Mouse (Mus musculus): ENCODE measurements at regions not wholly inside any gene's neighbourhood (a gene's known extent, or its start where the extent isn't known, plus 50 kb on each side); places are given as distances from the start of the nearest gene placed in this dataset.

GRCm38 (mm10) chr4:125936357-125936756 is 88.0 kb upstream of the Csf3r start:
- Histone ChIP-seq H3K27ac (replicated peaks) (no peak overlapping the region), H3K9me3 (replicated peaks) (no peaks in the 10 kb centered on the region), H3K9ac (no peak overlapping the region), H3K4me2 (replicated peaks) (no peak overlapping the region), H3K36me3 (no peaks in the 10 kb centered on the region), H3K4me3 (replicated peaks) (no peak overlapping the region), H3K4me1 (no peaks in the 10 kb centered on the region; the same call in 1 of the 2 replicates), H3K27me3 (no peaks in the 10 kb centered on the region)
- no peak for ATAC-seq (ENCODE audit: insufficient number of reproducible peaks, low FRiP score, low TSS enrichment, low read depth)
- WGBS: 55% methylated on average over 7 of the region's 7 CpGs

- Histone ChIP-seq H3K4me1 (no peaks in the 10 kb centered on the region), H3K27ac (replicated peaks) (no peak overlapping the region), H3K9ac (no peak overlapping the region), H3K27me3 (no peaks in the 10 kb centered on the region), H3K9me3 (replicated peaks) (no peaks in the 10 kb centered on the region), H3K36me3 (no peaks in the 10 kb centered on the region), H3K4me3 (replicated peaks) (no peak overlapping the region), H3K4me2 (replicated peaks) (no peak overlapping the region)
- ATAC-seq (ENCODE audit: insufficient number of reproducible peaks, low FRiP score, low TSS enrichment, low read depth): no peak
- 42% methylated on average over 6 of the region's 6 CpGs for WGBS
Observed at GRCm38 (mm10) chr4:125938186-125938585, 86.2 kb upstream of the Csf3r start.

GRCm38 (mm10) chr4:125941266-125941665 is 83.1 kb upstream of the Csf3r start:
- WGBS: 61% methylated on average over 5 of the region's 5 CpGs

GRCm38 (mm10) chr4:125941916-125942315 is 82.4 kb upstream of the Csf3r start:
- no peaks in the 10 kb centered on the region for H3K36me3 ChIP-seq
- 37% methylated on average over 3 of the region's 3 CpGs for WGBS
- no peaks in the 10 kb centered on the region for H3K9me3 ChIP-seq (replicated peaks)
- H3K27ac ChIP-seq (replicated peaks): no peak overlapping the region
- H3K9ac ChIP-seq: no peak overlapping the region
- no peak overlapping the region for H3K4me2 ChIP-seq (replicated peaks)
- H3K27me3 ChIP-seq: no peaks in the 10 kb centered on the region
- no peak overlapping the region for H3K4me3 ChIP-seq (replicated peaks)
- no peaks in the 10 kb centered on the region for H3K4me1 ChIP-seq
- no peak for ATAC-seq (ENCODE audit: insufficient number of reproducible peaks, low FRiP score, low TSS enrichment, low read depth)

More at GRCm38 (mm10) chr4:125941266-125941665, 83.1 kb upstream of the Csf3r start:
- Histone ChIP-seq H3K27me3 (no peaks in the 10 kb centered on the region), H3K4me3 (replicated peaks) (no peak overlapping the region), H3K36me3 (no peaks in the 10 kb centered on the region), H3K4me1 (no peaks in the 10 kb centered on the region), H3K9ac (no peak overlapping the region), H3K9me3 (replicated peaks) (no peaks in the 10 kb centered on the region), H3K4me2 (replicated peaks) (no peak overlapping the region), H3K27ac (replicated peaks) (no peak overlapping the region)
- no peak for ATAC-seq (ENCODE audit: insufficient number of reproducible peaks, low FRiP score, low TSS enrichment, low read depth)

GRCm38 (mm10) chr4:125945062-125945461 is 79.3 kb upstream of the Csf3r start:
- H3K4me2 ChIP-seq (replicated peaks): no peak overlapping the region
- H3K9me3 ChIP-seq (replicated peaks): no peaks in the 10 kb centered on the region
- H3K4me3 ChIP-seq (replicated peaks): no peak overlapping the region
- no peak for ATAC-seq (ENCODE audit: insufficient number of reproducible peaks, low FRiP score, low TSS enrichment, low read depth)
- no peaks in the 10 kb centered on the region for H3K36me3 ChIP-seq
- H3K4me1 ChIP-seq: no peaks in the 10 kb centered on the region
- H3K27ac ChIP-seq (replicated peaks): no peak overlapping the region
- WGBS: 30% methylated on average over 2 of the region's 2 CpGs
- H3K27me3 ChIP-seq: no peaks in the 10 kb centered on the region
- no peak overlapping the region for H3K9ac ChIP-seq

GRCm38 (mm10) chr4:125959426-125959825 is 64.9 kb upstream of the Csf3r start:
- H3K27ac ChIP-seq (replicated peaks): no peak overlapping the region
- H3K4me2 ChIP-seq (replicated peaks): no peak overlapping the region
- H3K4me3 ChIP-seq (replicated peaks): no peak overlapping the region
- H3K27me3 ChIP-seq: peaks cover 8% of the 10 kb centered on the region; the same call in 1 of the 2 replicates
- H3K4me1 ChIP-seq: no peaks in the 10 kb centered on the region
- H3K36me3 ChIP-seq: no peaks in the 10 kb centered on the region
- 46% methylated on average over 9 of the region's 9 CpGs for WGBS
- ATAC-seq (ENCODE audit: insufficient number of reproducible peaks, low FRiP score, low TSS enrichment, low read depth): no peak
- no peak overlapping the region for H3K9ac ChIP-seq
- H3K9me3 ChIP-seq (replicated peaks): no peaks in the 10 kb centered on the region

GRCm38 (mm10) chr4:125960704-125961279 is 63.6 kb upstream of the Csf3r start:
- WGBS: 45% methylated on average over 8 of the region's 8 CpGs

GRCm38 (mm10) chr4:125962677-125963076 is 61.7 kb upstream of the Csf3r start:
- H3K4me3 ChIP-seq (replicated peaks): no peak overlapping the region
- H3K27me3 ChIP-seq: peaks cover 8% of the 10 kb centered on the region; the same call in 1 of the 2 replicates
- H3K27ac ChIP-seq (replicated peaks): no peak overlapping the region
- H3K4me1 ChIP-seq: no peaks in the 10 kb centered on the region
- no peak overlapping the region for H3K9ac ChIP-seq
- H3K9me3 ChIP-seq (replicated peaks): no peaks in the 10 kb centered on the region
- no peaks in the 10 kb centered on the region for H3K36me3 ChIP-seq
- no peak overlapping the region for H3K4me2 ChIP-seq (replicated peaks)
- ATAC-seq (ENCODE audit: insufficient number of reproducible peaks, low FRiP score, low TSS enrichment, low read depth): 0 out of 2 replicates have a peak, but pooled peaks have one; percentile 51
- 6% methylated on average over 7 of the region's 7 CpGs for WGBS

More at GRCm38 (mm10) chr4:125960704-125961279, 63.6 kb upstream of the Csf3r start:
- Histone ChIP-seq H3K36me3 (no peaks in the 10 kb centered on the region), H3K4me1 (no peaks in the 10 kb centered on the region), H3K9ac (no peak overlapping the region), H3K27me3 (peaks cover 8% of the 10 kb centered on the region; the same call in 1 of the 2 replicates), H3K9me3 (replicated peaks) (no peaks in the 10 kb centered on the region), H3K27ac (replicated peaks) (no peak overlapping the region), H3K4me2 (replicated peaks) (no peak overlapping the region), H3K4me3 (replicated peaks) (no peak overlapping the region)
- ATAC-seq (ENCODE audit: insufficient number of reproducible peaks, low FRiP score, low TSS enrichment, low read depth): no peak
